Mouse (Mus musculus) testis, adult 2 months (tissue): ENCODE measurements at regions not wholly inside any gene's neighbourhood (a gene's known extent, or its start where the extent isn't known, plus 50 kb on each side); places are given as distances from the start of the nearest gene placed in this dataset.

Source experiments
- H3K27ac ChIP-seq: fragments of 200-500 bp; 2 replicates; pipeline ENCODE4 v1.5.1; 2012; ENCODE audit warnings: low read depth, low read length; ENCODE audit not compliant: control insufficient read depth, insufficient read depth
- H3K27me3 ChIP-seq: fragments of 200-500 bp; 2 replicates; pipeline ENCODE4 v1.6.1; 2012; ENCODE audit warnings: mild to moderate bottlenecking, low read length, moderate library complexity; ENCODE audit not compliant: control insufficient read depth, insufficient read depth
- H3K36me3 ChIP-seq: fragments of 200-500 bp; 2 replicates; pipeline ENCODE4 v1.6.1; 2012; ENCODE audit warnings: mild to moderate bottlenecking, low read length; ENCODE audit not compliant: control insufficient read depth, insufficient read depth
- H3K4me1 ChIP-seq: fragments of 200-500 bp; 2 replicates; pipeline ENCODE4 v1.6.1; 2012; ENCODE audit warnings: low read length; ENCODE audit not compliant: control insufficient read depth, insufficient read depth
- H3K4me3 ChIP-seq: fragments of 200-500 bp; 2 replicates; pipeline ENCODE4 v1.5.1; 2012; ENCODE audit warnings: low read depth, mild to moderate bottlenecking, low read length, moderate library complexity, mixed read lengths; ENCODE audit not compliant: control insufficient read depth
- CTCF ChIP-seq: fragments of 200-500 bp; IDR thresholded peaks from 2 replicates; pipeline ENCODE4 v1.5.1; 2012; ENCODE audit warnings: low read depth, mild to moderate bottlenecking, inconsistent platforms, low read length, moderate library complexity; ENCODE audit not compliant: control insufficient read depth, insufficient read depth, insufficient replicate concordance
- POLR2A ChIP-seq: fragments of 200-500 bp; IDR thresholded peaks from 2 replicates; pipeline ENCODE4 v1.6.1; 2012; ENCODE audit warnings: low read depth, mild to moderate bottlenecking, inconsistent platforms, low read length, moderate library complexity; ENCODE audit not compliant: control insufficient read depth

- Histone ChIP-seq H3K4me1 (peaks cover 2% of the 10 kb centered on the region; the same call in 1 of the 2 replicates), H3K36me3 (no peaks in the 10 kb centered on the region), H3K27ac (no peak overlapping the region), H3K27me3 (no peaks in the 10 kb centered on the region), H3K4me3 (no peak overlapping the region)
- TF ChIP-seq POLR2A, result no peak
- no peak for TF ChIP-seq CTCF
These were observed 267.8 kb downstream of the C1d start for GRCm38 (mm10) chr11:17524985-17525775.

- TF ChIP-seq CTCF, result no peak
- no peak for TF ChIP-seq POLR2A
- Histone ChIP-seq H3K27me3 (no peaks in the 10 kb centered on the region), H3K27ac (no peak overlapping the region), H3K4me3 (no peak overlapping the region), H3K4me1 (peaks cover 2% of the 10 kb centered on the region; the same call in 1 of the 2 replicates), H3K36me3 (no peaks in the 10 kb centered on the region)
These were observed 269.1 kb downstream of the C1d start for GRCm38 (mm10) chr11:17526476-17526875.

GRCm38 (mm10) chr11:17528609-17529008 lies 271.2 kb downstream of the C1d start:
- Histone ChIP-seq H3K27ac (no peak overlapping the region), H3K4me3 (no peak overlapping the region), H3K4me1 (no peaks in the 10 kb centered on the region), H3K36me3 (no peaks in the 10 kb centered on the region), H3K27me3 (no peaks in the 10 kb centered on the region)
- TF ChIP-seq CTCF (no peak), POLR2A (no peak)

- Histone ChIP-seq H3K27ac (no peak overlapping the region), H3K4me1 (no peaks in the 10 kb centered on the region), H3K4me3 (no peak overlapping the region), H3K36me3 (no peaks in the 10 kb centered on the region), H3K27me3 (no peaks in the 10 kb centered on the region)
- TF ChIP-seq CTCF (no peak), POLR2A (no peak)
These were observed 276.3 kb downstream of the C1d start for GRCm38 (mm10) chr11:17533706-17534105.

- Histone ChIP-seq H3K27me3 (no peaks in the 10 kb centered on the region), H3K27ac (no peak overlapping the region)
- TF ChIP-seq POLR2A (no peak), CTCF (no peak)
These were observed 288.9 kb downstream of the C1d start for GRCm38 (mm10) chr11:17546286-17546685.

GRCm38 (mm10) chr11:17549148-17549547 lies 291.8 kb downstream of the C1d start:
- H3K4me3 ChIP-seq, result no peak overlapping the region
- TF ChIP-seq POLR2A, result no peak
- TF ChIP-seq CTCF, result no peak
- H3K27me3 ChIP-seq, result no peaks in the 10 kb centered on the region
- H3K36me3 ChIP-seq, result no peaks in the 10 kb centered on the region
- H3K27ac ChIP-seq, result no peak overlapping the region
- H3K4me1 ChIP-seq, result no peaks in the 10 kb centered on the region

More at GRCm38 (mm10) chr11:17546286-17546685, 288.9 kb downstream of the C1d start:
- H3K36me3 ChIP-seq, result no peaks in the 10 kb centered on the region
- H3K4me3 ChIP-seq, result no peak overlapping the region
- H3K4me1 ChIP-seq, result no peaks in the 10 kb centered on the region

GRCm38 (mm10) chr11:17555276-17555675 lies 297.9 kb downstream of the C1d start:
- no peak overlapping the region for H3K27ac ChIP-seq
- H3K4me1 ChIP-seq, result no peaks in the 10 kb centered on the region
- no peaks in the 10 kb centered on the region for H3K27me3 ChIP-seq
- no peaks in the 10 kb centered on the region for H3K36me3 ChIP-seq
- no peak for TF ChIP-seq POLR2A
- TF ChIP-seq CTCF, result no peak
- no peak overlapping the region for H3K4me3 ChIP-seq
